Mouse (Mus musculus) liver, embryonic 11.5 days (tissue): ENCODE data around the gene Cd151. TPM values are rescaled to one million over a fixed set of nuclear protein-coding genes. Genes with fewer than 3 reads are reported as not detected.

ENCODE experiments used
- ATAC-seq: fragments of 200-750 bp; cut with Nextera tagmentation; replicated peaks from 2 replicates; pipeline ENCODE4 v1.8.0; 2017; ENCODE audit warnings: moderate number of reproducible peaks, mild to moderate bottlenecking, moderate TSS enrichment, moderate library complexity; ENCODE audit not compliant: low FRiP score
- DNase-seq: peaks from one replicate; pipeline ENCODE4 v3.0.0-alpha.2; 2017; ENCODE audit warnings: low spot score
- H3K27ac ChIP-seq: fragments of 300-500 bp; sonication (generic); 2 replicates; pipeline ENCODE4 v1.5.1; 2014; ENCODE audit warnings: mild to moderate bottlenecking, low read depth, low read length, control low read depth
- H3K27me3 ChIP-seq: fragments of 300-500 bp; sonication (generic); replicated peaks from 2 replicates; pipeline ENCODE4 v1.6.1; 2014; ENCODE audit warnings: low read length, mixed read lengths; ENCODE audit not compliant: control insufficient read depth, insufficient read depth
- H3K36me3 ChIP-seq: fragments of 300-500 bp; sonication (generic); 2 replicates; pipeline ENCODE4 v1.6.1; 2014; ENCODE audit warnings: mild to moderate bottlenecking, low read length, moderate library complexity, mixed read lengths; ENCODE audit not compliant: control insufficient read depth, insufficient read depth
- H3K4me1 ChIP-seq: fragments of 300-500 bp; sonication (generic); replicated peaks from 2 replicates; pipeline ENCODE4 v1.6.1; 2014; ENCODE audit warnings: low read length, mixed read lengths; ENCODE audit not compliant: control insufficient read depth, insufficient read depth
- H3K4me2 ChIP-seq: fragments of 300-500 bp; sonication (generic); 2 replicates; pipeline ENCODE4 v1.6.1; 2014; ENCODE audit warnings: mild to moderate bottlenecking, control low read depth, moderate library complexity
- H3K4me3 ChIP-seq: fragments of 300-500 bp; sonication (generic); 2 replicates; pipeline ENCODE4 v1.5.1; 2014; ENCODE audit warnings: low read depth, low read length, control low read depth
- H3K9ac ChIP-seq: fragments of 300-500 bp; sonication (generic); 2 replicates; pipeline ENCODE4 v1.6.1; 2014; ENCODE audit warnings: low read depth, low read length, control low read depth
- H3K9me3 ChIP-seq: fragments of 300-500 bp; sonication (generic); 2 replicates; pipeline ENCODE4 v1.6.1; 2016; ENCODE audit warnings: low read length, inconsistent platforms, mixed read lengths; ENCODE audit not compliant: control insufficient read depth
- WGBS: fragments of 180-500 bp; shearing (Covaris S2); extraction: QIAGEN DNeasy Blood & Tissue Kit; methylation state at CpG from one replicate; pipeline ENCODE4 v1.1.7; 2014; 5-methylcytosine and 5-hydroxymethylcytosine counted together
- polyA plus RNA-seq: library from polyadenylated mRNA; unstranded; fragments of >200 nt; fragmentation: Nextera tagmentation; extraction: Ambion mirVana; gene quantifications from 2 replicates; pipeline ENCODE4 v1.2.1, GENCODE M21; 2014

Cd151 gene
- polyA plus RNA-seq, 1 experiment from 2014 or later, result 22.3 TPM

GRCm38 (mm10) chr7:141459301-141459711, 7.9 kb upstream of the Cd151 start:
- Histone ChIP-seq H3K36me3 (no peaks in the 10 kb centered on the region), H3K9ac (no peak overlapping the region), H3K4me3 (no peak overlapping the region), H3K27ac (no peak overlapping the region), H3K9me3 (no peaks in the 10 kb centered on the region), H3K27me3 (peaks cover 42% of the 10 kb centered on the region), H3K4me1 (peaks cover 17% of the 10 kb centered on the region), H3K4me2 (no peak overlapping the region)
- no peak for DNase-seq
- 89% methylated on average over 17 of the region's 17 CpGs for WGBS
- no peak for ATAC-seq

- Histone ChIP-seq H3K36me3 (no peaks in the 10 kb centered on the region), H3K4me2 (no peak overlapping the region), H3K27ac (no peak overlapping the region), H3K9me3 (no peaks in the 10 kb centered on the region), H3K27me3 (peaks cover 49% of the 10 kb centered on the region), H3K4me3 (no peak overlapping the region), H3K4me1 (peaks cover 18% of the 10 kb centered on the region), H3K9ac (no peak overlapping the region)
- 68% methylated on average over 5 of the region's 5 CpGs for WGBS
- DNase-seq (no peak), ATAC-seq (no peak)
Observed at GRCm38 (mm10) chr7:141460001-141460390, 7.2 kb upstream of the Cd151 start.

GRCm38 (mm10) chr7:141460391-141461113, 6.6 kb upstream of the Cd151 start, which contains the start of gene Cracr2b:
TSS of gene Cracr2b (plus strand) at chr7:141461094.
- Histone ChIP-seq H3K36me3 (no peaks in the 10 kb centered on the region), H3K27me3 (peaks cover 55% of the 10 kb centered on the region), H3K9me3 (no peaks in the 10 kb centered on the region), H3K27ac (no peak within 1 kb of the TSS), H3K4me2 (peak within 1 kb of the TSS; percentile 66), H3K9ac (peak within 1 kb of the TSS; percentile 55), H3K4me1 (peaks cover 22% of the 10 kb centered on the region), H3K4me3 (peak within 1 kb of the TSS; percentile 44)
- DNase-seq (no peak), ATAC-seq (no peak)
- WGBS, result 59% methylated on average over 15 of the region's 15 CpGs

- ATAC-seq, result no peak
Observed at GRCm38 (mm10) chr7:141461521-141462332, 5.5 kb upstream of the Cd151 start.

GRCm38 (mm10) chr7:141462333-141462821, 4.8 kb upstream of the Cd151 start:
- Histone ChIP-seq H3K36me3 (no peaks in the 10 kb centered on the region), H3K9ac (no peak overlapping the region; the same call in 1 of the 2 replicates), H3K4me2 (peak overlapping the region; percentile 66), H3K27me3 (peaks cover 57% of the 10 kb centered on the region), H3K27ac (no peak overlapping the region), H3K4me1 (peaks cover 24% of the 10 kb centered on the region), H3K9me3 (no peaks in the 10 kb centered on the region), H3K4me3 (peak overlapping the region; percentile 44)
- 10% methylated on average over 5 of the region's 5 CpGs for WGBS
- no peak for DNase-seq
- no peak for ATAC-seq

More at GRCm38 (mm10) chr7:141461521-141462332, 5.5 kb upstream of the Cd151 start:
- Histone ChIP-seq H3K27me3 (peaks cover 57% of the 10 kb centered on the region), H3K4me3 (peak overlapping the region; percentile 44), H3K4me2 (peak overlapping the region; percentile 66), H3K27ac (no peak overlapping the region), H3K9me3 (no peaks in the 10 kb centered on the region), H3K4me1 (peaks cover 21% of the 10 kb centered on the region), H3K36me3 (no peaks in the 10 kb centered on the region), H3K9ac (peak overlapping the region; percentile 55)
- no peak for DNase-seq
- 3% methylated on average over 58 of the region's 59 CpGs for WGBS

- Histone ChIP-seq H3K4me2 (peak overlapping the region; percentile 55), H3K9me3 (no peaks in the 10 kb centered on the region), H3K4me1 (peaks cover 33% of the 10 kb centered on the region), H3K36me3 (no peaks in the 10 kb centered on the region), H3K9ac (no peak overlapping the region), H3K27ac (no peak overlapping the region), H3K4me3 (peak overlapping the region; percentile 32), H3K27me3 (peaks cover 57% of the 10 kb centered on the region)
- DNase-seq (no peak), ATAC-seq (no peak)
- 22% methylated on average over 12 of the region's 12 CpGs for WGBS
Observed at GRCm38 (mm10) chr7:141463824-141464602, 3.2 kb upstream of the Cd151 start.

- no peaks in the 10 kb centered on the region for H3K9me3 ChIP-seq
- peak overlapping the region; percentile 32 for H3K4me3 ChIP-seq
- H3K27me3 ChIP-seq, result peaks cover 55% of the 10 kb centered on the region
- WGBS, result 9% methylated on average over 38 of the region's 38 CpGs
- H3K36me3 ChIP-seq, result no peaks in the 10 kb centered on the region; the same call in 1 of the 2 replicates
- H3K4me2 ChIP-seq, result peak overlapping the region; percentile 55
- H3K27ac ChIP-seq, result no peak overlapping the region
- H3K9ac ChIP-seq, result peak overlapping the region; percentile 21
- no peak for ATAC-seq
- no peak for DNase-seq
- peaks cover 40% of the 10 kb centered on the region for H3K4me1 ChIP-seq
Observed at GRCm38 (mm10) chr7:141464603-141465201, 2.5 kb upstream of the Cd151 start.
